Mouse (Mus musculus): ENCODE results near the gene Kctd17. TPM values are rescaled to one million over a fixed set of nuclear protein-coding genes. Genes with fewer than 3 reads are reported as not detected.

Gene Kctd17
- polyA plus RNA-seq, 1 experiment from 2014 or later = 48.8 TPM

DNA sequence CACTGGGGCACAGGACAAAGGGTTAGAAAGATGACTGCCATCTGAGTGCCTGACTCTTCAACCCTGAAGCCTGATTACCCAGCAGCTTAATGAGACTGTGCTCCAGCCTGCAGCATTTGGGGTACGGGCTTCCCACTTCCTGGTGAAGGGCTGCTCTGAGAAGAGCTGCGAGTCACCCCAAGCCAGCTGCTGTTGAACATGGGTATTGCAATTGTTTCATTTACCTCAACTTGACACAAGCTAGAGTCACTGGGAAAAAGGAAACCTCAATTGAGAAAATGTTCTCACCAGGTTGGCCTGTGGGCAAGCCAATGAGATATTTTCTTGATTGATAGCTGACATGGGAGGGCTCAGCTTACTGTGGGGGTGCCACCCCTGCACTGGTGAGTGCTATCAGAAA lies 34.6 kb downstream of the Kctd17 start:
- WGBS = 81% methylated on average over 2 of the region's 2 CpGs
- no peak for ATAC-seq (ENCODE audit: low FRiP score, low TSS enrichment)
- no peak overlapping the region for H3K9ac ChIP-seq (ENCODE audit: low read depth, low read length)
- no peak overlapping the region for H3K4me3 ChIP-seq (ENCODE audit: low read length)
- H3K4me1 ChIP-seq (ENCODE audit: control insufficient read depth, insufficient read depth, low read length) = no peaks in the 10 kb centered on the region
- H3K27me3 ChIP-seq (ENCODE audit: control insufficient read depth, insufficient read depth, low read length) = no peaks in the 10 kb centered on the region
- H3K27ac ChIP-seq (ENCODE audit: low read depth, low read length) = no peak overlapping the region
- H3K9me3 ChIP-seq (ENCODE audit: control insufficient read depth, low read length) = no peaks in the 10 kb centered on the region
- no peaks in the 10 kb centered on the region for H3K36me3 ChIP-seq (ENCODE audit: control insufficient read depth, insufficient read depth, low read length)
- H3K4me2 ChIP-seq (replicated peaks; ENCODE audit: low read depth, low read length) = no peak overlapping the region

GRCm38 (mm10) chr15:78466809-78467208 lies 38.4 kb downstream of the Kctd17 start:
- no peak overlapping the region for H3K4me2 ChIP-seq (replicated peaks; ENCODE audit: low read depth, low read length)
- WGBS = 30% methylated on average over 6 of the region's 6 CpGs
- no peak overlapping the region for H3K4me3 ChIP-seq (ENCODE audit: low read length)
- no peak overlapping the region for H3K9ac ChIP-seq (ENCODE audit: low read depth, low read length)
- H3K36me3 ChIP-seq (ENCODE audit: control insufficient read depth, insufficient read depth, low read length) = no peaks in the 10 kb centered on the region
- H3K27me3 ChIP-seq (ENCODE audit: control insufficient read depth, insufficient read depth, low read length) = no peaks in the 10 kb centered on the region
- ATAC-seq (ENCODE audit: low FRiP score, low TSS enrichment) = no peak
- H3K27ac ChIP-seq (ENCODE audit: low read depth, low read length) = no peak overlapping the region
- H3K4me1 ChIP-seq (ENCODE audit: control insufficient read depth, insufficient read depth, low read length) = peaks cover 5% of the 10 kb centered on the region; the same call in 1 of the 2 replicates
- H3K9me3 ChIP-seq (ENCODE audit: control insufficient read depth, low read length) = no peaks in the 10 kb centered on the region

DNA sequence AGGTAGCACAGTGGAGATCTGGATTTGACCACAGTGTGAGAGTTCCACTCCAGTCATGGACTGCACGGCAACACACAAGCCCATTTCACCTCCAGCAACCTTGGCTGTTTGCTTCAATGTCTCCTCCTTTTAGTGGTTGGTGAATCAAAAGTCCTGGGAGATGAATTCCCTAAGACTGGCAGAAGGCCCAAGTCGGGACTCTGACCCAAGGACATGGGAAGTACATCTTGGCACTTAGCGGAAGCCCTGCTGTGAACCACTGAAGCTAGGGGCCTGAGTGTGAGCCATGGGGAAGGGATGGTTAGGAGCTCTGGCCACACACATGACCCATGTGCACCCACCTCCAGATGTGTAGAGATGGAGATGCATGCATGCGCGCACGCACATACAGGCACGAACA lies 39.2 kb downstream of the Kctd17 start:
- Histone ChIP-seq H3K27me3 (ENCODE audit: control insufficient read depth, insufficient read depth, low read length) (no peaks in the 10 kb centered on the region), H3K4me2 (replicated peaks; ENCODE audit: low read depth, low read length) (no peak overlapping the region), H3K36me3 (ENCODE audit: control insufficient read depth, insufficient read depth, low read length) (no peaks in the 10 kb centered on the region), H3K4me3 (ENCODE audit: low read length) (no peak overlapping the region), H3K4me1 (ENCODE audit: control insufficient read depth, insufficient read depth, low read length) (peaks cover 7% of the 10 kb centered on the region; the same call in 1 of the 2 replicates), H3K9me3 (ENCODE audit: control insufficient read depth, low read length) (no peaks in the 10 kb centered on the region), H3K9ac (ENCODE audit: low read depth, low read length) (no peak overlapping the region), H3K27ac (ENCODE audit: low read depth, low read length) (no peak overlapping the region)
- 91% methylated on average over 7 of the region's 7 CpGs for WGBS
- no peak for ATAC-seq (ENCODE audit: low FRiP score, low TSS enrichment)

DNA sequence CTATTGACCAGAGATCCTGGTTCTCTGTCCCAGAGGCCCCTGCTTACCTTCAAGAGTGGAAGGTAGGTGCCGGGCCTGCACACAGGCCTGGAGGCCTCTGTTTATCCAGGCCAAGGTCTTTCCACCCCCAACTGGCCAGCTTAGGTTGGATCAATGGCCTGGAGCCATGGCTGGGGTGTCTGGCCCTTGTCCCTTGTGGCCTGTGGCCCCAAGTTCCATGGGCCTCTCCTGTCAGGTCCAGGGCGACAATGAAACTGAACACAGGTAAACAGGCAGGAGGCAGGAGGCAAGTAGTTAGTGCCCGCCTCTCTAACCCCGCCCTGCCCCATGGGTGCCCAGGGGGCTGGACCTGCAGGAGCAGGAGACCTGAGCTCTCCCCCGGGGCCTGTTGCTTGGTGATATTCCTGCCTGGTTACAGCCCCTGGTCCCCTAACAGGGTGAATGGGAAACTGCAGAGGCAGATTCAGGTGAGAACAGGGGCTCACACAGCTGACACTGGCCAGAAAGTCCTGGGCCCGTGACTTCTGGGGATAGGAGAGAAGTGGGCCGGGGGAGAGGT lies 40.1 kb downstream of the Kctd17 start, which contains the start of gene Tmprss6:
Gene Tmprss6, minus strand, starts transcription at position 256 of the 559 bp plus-strand sequence.
- no peak for ATAC-seq (ENCODE audit: low FRiP score, low TSS enrichment)
- Histone ChIP-seq H3K4me1 (ENCODE audit: control insufficient read depth, insufficient read depth, low read length) (peaks cover 7% of the 10 kb centered on the region; the same call in 1 of the 2 replicates), H3K9ac (ENCODE audit: low read depth, low read length) (no peak within 1 kb of the TSS), H3K27me3 (ENCODE audit: control insufficient read depth, insufficient read depth, low read length) (no peaks in the 10 kb centered on the region), H3K36me3 (ENCODE audit: control insufficient read depth, insufficient read depth, low read length) (no peaks in the 10 kb centered on the region), H3K9me3 (ENCODE audit: control insufficient read depth, low read length) (no peaks in the 10 kb centered on the region), H3K27ac (ENCODE audit: low read depth, low read length) (no peak within 1 kb of the TSS), H3K4me2 (replicated peaks; ENCODE audit: low read depth, low read length) (no peak within 1 kb of the TSS), H3K4me3 (ENCODE audit: low read length) (no peak within 1 kb of the TSS)
- 81% methylated on average over 7 of the region's 7 CpGs for WGBS

DNA sequence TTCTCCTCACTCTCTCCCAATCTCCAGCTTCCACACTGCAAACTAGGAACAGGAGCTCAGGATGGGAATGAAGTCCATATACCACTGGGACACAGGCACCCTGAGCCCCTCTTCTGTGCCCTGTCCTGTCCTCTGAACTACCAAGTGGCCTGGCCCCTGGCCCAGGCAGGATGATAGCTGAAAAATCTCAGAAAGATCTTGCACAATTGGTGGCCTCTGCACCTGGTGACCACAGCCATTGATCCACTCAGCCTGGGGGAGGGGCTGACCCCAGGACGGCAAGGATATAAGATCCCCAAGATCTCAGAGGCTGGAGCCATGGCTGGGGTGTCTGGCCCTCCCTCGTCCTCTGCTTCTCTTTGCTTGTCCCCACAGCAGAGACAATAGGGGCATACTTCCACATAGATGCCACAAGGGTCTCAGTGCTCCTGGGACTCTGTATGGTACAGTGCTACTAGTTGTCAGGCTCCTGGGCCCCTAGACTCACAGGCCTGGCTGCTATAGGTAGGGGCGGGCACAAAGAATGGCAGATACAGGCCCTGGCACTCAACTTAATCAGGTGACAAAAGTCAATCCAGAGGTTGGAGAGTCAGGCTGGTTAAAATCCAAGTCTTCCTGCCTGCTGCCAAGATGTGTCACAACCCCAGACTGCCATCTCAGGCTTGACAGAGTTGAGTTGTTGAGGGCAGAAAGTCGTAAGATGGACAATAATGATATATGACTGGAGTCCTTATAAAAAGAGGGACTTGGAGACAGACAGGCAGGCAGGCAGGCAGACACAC lies 42.3 kb downstream of the Kctd17 start:
- no peaks in the 10 kb centered on the region for H3K27me3 ChIP-seq (ENCODE audit: control insufficient read depth, insufficient read depth, low read length)
- no peaks in the 10 kb centered on the region for H3K9me3 ChIP-seq (ENCODE audit: control insufficient read depth, low read length)
- no peak for ATAC-seq (ENCODE audit: low FRiP score, low TSS enrichment)
- WGBS = 60% methylated on average over 4 of the region's 4 CpGs
- H3K36me3 ChIP-seq (ENCODE audit: control insufficient read depth, insufficient read depth, low read length) = no peaks in the 10 kb centered on the region
- peaks cover 7% of the 10 kb centered on the region; the same call in 1 of the 2 replicates for H3K4me1 ChIP-seq (ENCODE audit: control insufficient read depth, insufficient read depth, low read length)
- no peak overlapping the region for H3K4me2 ChIP-seq (replicated peaks; ENCODE audit: low read depth, low read length)
- no peak overlapping the region for H3K9ac ChIP-seq (ENCODE audit: low read depth, low read length)
- H3K4me3 ChIP-seq (ENCODE audit: low read length) = no peak overlapping the region
- H3K27ac ChIP-seq (ENCODE audit: low read depth, low read length) = no peak overlapping the region

DNA sequence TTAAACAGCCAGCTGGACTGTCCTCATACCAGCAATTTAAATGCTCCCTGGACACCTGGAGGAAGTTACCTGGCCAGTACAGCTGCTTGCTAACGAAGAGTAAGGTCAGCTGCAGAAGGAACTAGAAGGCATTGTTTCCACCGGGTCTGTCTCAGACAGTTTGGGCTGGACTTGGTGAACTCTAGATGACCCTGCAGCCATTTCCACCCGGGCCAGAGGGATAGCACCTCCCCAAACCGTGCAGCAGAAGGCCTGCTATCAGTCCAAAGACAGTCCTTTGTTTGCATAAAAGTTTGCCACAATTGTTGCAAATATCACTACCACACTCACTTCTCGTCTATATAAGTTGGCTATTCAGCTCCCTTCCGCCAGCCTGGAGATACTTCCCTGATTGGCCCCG lies 43.5 kb downstream of the Kctd17 start:
- WGBS = 37% methylated on average over 7 of the region's 7 CpGs

DNA sequence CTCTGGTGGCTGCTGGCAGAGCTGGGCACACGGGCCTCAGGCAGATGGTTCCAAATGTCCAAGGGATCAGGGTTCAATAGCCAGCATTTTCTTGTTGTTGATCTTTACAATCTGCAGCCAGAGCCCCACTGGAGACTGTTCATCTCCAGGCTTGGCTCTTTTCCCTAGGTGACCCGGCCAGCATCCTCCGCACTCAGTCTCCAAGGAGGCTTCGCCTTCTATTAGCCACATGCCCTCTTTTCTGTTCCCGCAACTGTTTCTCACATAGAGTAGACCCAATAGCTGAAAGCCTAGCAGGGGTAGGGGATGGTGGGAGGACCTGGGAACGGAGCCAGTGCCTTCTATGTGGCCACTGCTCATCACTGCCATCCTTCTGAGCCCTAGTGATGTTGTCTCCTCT lies 45.1 kb downstream of the Kctd17 start:
- Histone ChIP-seq H3K9me3 (ENCODE audit: control insufficient read depth, low read length) (no peaks in the 10 kb centered on the region), H3K4me2 (replicated peaks; ENCODE audit: low read depth, low read length) (no peak overlapping the region), H3K27me3 (ENCODE audit: control insufficient read depth, insufficient read depth, low read length) (no peaks in the 10 kb centered on the region), H3K4me3 (ENCODE audit: low read length) (no peak overlapping the region), H3K36me3 (ENCODE audit: control insufficient read depth, insufficient read depth, low read length) (no peaks in the 10 kb centered on the region), H3K4me1 (ENCODE audit: control insufficient read depth, insufficient read depth, low read length) (peaks cover 7% of the 10 kb centered on the region; the same call in 1 of the 2 replicates), H3K27ac (ENCODE audit: low read depth, low read length) (no peak overlapping the region), H3K9ac (ENCODE audit: low read depth, low read length) (no peak overlapping the region)
- WGBS = 90% methylated on average over 6 of the region's 6 CpGs
- no peak for ATAC-seq (ENCODE audit: low FRiP score, low TSS enrichment)

More for the DNA sequence above, 43.5 kb downstream of the Kctd17 start:
- Histone ChIP-seq H3K36me3 (ENCODE audit: control insufficient read depth, insufficient read depth, low read length) (no peaks in the 10 kb centered on the region), H3K4me1 (ENCODE audit: control insufficient read depth, insufficient read depth, low read length) (peaks cover 7% of the 10 kb centered on the region; the same call in 1 of the 2 replicates), H3K9ac (ENCODE audit: low read depth, low read length) (no peak overlapping the region), H3K4me2 (replicated peaks; ENCODE audit: low read depth, low read length) (no peak overlapping the region), H3K27ac (ENCODE audit: low read depth, low read length) (no peak overlapping the region), H3K9me3 (ENCODE audit: control insufficient read depth, low read length) (no peaks in the 10 kb centered on the region), H3K27me3 (ENCODE audit: control insufficient read depth, insufficient read depth, low read length) (no peaks in the 10 kb centered on the region), H3K4me3 (ENCODE audit: low read length) (no peak overlapping the region)
- ATAC-seq (ENCODE audit: low FRiP score, low TSS enrichment) = no peak

DNA sequence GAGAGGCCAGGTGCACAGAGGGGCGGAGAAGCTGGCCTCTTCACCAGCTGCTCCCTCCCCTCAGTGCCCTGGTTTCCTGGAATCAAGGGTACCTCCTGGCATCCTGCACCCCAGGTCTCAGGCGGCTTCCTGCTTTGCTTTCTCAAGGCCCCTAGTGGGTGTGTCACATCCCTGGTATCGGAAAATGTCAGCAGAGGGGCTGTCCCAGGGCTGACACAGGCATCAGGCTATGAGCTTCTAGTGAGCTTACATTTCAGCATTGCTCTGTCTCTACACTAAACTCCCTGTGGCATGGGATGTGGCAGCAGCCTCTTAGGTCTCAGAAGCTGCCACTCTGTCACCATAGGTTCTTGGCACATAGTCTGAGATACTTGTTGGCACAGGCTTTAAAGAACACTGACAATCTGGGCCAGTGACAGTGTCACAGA lies 47.3 kb downstream of the Kctd17 start:
- no peak for ATAC-seq (ENCODE audit: low FRiP score, low TSS enrichment)
- H3K9ac ChIP-seq (ENCODE audit: low read depth, low read length) = no peak overlapping the region
- WGBS = 66% methylated on average over 3 of the region's 3 CpGs

DNA sequence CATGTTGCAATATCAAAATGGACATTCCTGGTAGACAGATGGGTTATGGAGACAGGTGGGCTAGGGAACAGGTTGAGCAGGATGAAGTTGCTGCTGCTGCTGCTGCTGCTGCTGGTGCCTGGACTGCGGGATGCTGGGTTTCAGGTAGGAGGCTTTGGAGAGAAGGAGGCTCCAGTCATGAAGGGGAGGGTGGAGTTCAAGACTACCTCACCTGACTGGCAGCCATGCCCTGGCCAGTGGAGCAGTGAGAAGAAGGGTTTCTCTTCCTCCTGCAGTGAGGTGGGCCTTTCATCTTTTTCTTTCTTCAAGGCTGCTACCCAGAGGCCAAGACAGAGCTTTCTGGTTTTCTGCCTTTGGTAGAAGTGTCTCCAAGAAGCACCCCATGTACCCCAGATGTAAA lies 48.5 kb downstream of the Kctd17 start:
- Histone ChIP-seq H3K27ac (ENCODE audit: low read depth, low read length) (no peak overlapping the region), H3K9ac (ENCODE audit: low read depth, low read length) (no peak overlapping the region), H3K36me3 (ENCODE audit: control insufficient read depth, insufficient read depth, low read length) (no peaks in the 10 kb centered on the region), H3K4me1 (ENCODE audit: control insufficient read depth, insufficient read depth, low read length) (peaks cover 1% of the 10 kb centered on the region; the same call in 1 of the 2 replicates), H3K4me2 (replicated peaks; ENCODE audit: low read depth, low read length) (no peak overlapping the region), H3K27me3 (ENCODE audit: control insufficient read depth, insufficient read depth, low read length) (no peaks in the 10 kb centered on the region), H3K4me3 (ENCODE audit: low read length) (no peak overlapping the region), H3K9me3 (ENCODE audit: control insufficient read depth, low read length) (no peaks in the 10 kb centered on the region)
- no peak for ATAC-seq (ENCODE audit: low FRiP score, low TSS enrichment)
- WGBS = 71% methylated on average over 1 of the region's 1 CpGs

More for the DNA sequence above, 47.3 kb downstream of the Kctd17 start:
- H3K27me3 ChIP-seq (ENCODE audit: control insufficient read depth, insufficient read depth, low read length) = no peaks in the 10 kb centered on the region
- no peaks in the 10 kb centered on the region for H3K36me3 ChIP-seq (ENCODE audit: control insufficient read depth, insufficient read depth, low read length)
- H3K27ac ChIP-seq (ENCODE audit: low read depth, low read length) = no peak overlapping the region
- no peaks in the 10 kb centered on the region for H3K9me3 ChIP-seq (ENCODE audit: control insufficient read depth, low read length)
- peaks cover 7% of the 10 kb centered on the region; the same call in 1 of the 2 replicates for H3K4me1 ChIP-seq (ENCODE audit: control insufficient read depth, insufficient read depth, low read length)
- no peak overlapping the region for H3K4me2 ChIP-seq (replicated peaks; ENCODE audit: low read depth, low read length)
- no peak overlapping the region for H3K4me3 ChIP-seq (ENCODE audit: low read length)

Measured in kidney, embryonic 14.5 days (tissue).